Mouse (Mus musculus) c-Kit-positive CD71-negative TER-119-negative erythroid progenitor cells, embryonic 14.5 days (primary cell): ENCODE results near the gene Nav2.
A peak's percentile ranks its signal among the peaks of the same experiment; 100 is the strongest.

Experiments
- DNase-seq: peaks from one replicate; pipeline ENCODE4 v3.0.0-alpha.2; 2013; ENCODE audit warnings: low read depth

The Nav2 gene

DNA sequence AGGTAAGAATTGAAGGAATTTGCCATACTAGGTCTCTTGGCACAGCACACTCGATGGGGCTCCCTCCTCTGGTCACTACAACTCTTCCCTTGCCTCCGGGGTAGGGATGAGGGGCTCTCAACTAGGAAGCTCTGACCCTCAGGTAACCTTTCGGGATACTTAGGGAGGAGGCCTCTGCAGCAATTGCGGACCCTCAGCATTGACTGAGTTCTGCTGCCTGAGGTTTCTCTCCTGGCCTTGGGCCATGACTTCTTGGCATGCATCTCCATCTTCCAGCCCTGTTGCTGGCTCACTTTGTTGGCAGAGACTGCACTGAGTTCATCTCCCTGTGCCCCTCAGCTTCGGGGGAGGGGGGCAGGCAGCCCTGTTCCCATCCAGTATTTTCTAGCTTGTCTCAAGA is 650.4 kb downstream of the Nav2 start:
- DNase-seq = no peak

DNA sequence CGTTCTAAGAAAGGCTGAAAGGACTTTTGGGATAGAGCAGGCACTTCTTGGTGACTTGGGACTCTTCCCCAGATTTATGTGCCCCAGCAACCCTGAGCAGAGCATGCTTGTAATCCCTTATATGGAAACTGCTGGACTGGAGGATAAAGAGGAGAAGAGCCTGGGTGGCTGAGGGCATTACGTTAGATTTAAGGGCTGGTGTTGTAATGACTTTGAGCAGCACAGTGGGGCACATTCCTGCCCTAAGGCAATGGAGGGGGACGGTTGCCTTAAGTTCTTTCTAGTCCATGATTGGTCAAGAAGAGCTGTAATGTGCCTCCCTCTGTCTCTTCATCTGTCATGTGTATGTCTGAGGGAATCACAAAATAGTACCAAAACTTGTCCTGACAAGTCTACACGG is 651.5 kb downstream of the Nav2 start:
- DNase-seq = no peak

DNA sequence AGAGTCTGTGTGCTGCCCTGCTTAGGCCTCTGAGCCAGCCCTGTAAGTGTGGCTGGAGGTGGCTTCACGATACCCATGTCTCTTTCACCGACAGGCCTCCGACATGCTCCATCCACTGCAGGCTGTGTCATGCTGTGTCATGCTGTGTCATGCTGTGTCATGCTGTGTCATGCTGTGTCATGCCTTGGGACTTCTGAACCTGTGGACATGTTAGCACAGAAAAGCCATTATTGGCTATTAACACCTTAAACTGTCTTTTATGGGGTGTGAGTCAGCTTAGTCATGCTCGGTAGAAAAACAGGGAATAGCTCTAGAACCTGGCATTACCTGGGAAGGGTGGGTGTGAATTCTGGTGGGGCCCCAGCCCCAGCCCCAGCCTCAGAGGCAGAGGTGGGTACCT is 653.9 kb downstream of the Nav2 start:
- no peak for DNase-seq

DNA sequence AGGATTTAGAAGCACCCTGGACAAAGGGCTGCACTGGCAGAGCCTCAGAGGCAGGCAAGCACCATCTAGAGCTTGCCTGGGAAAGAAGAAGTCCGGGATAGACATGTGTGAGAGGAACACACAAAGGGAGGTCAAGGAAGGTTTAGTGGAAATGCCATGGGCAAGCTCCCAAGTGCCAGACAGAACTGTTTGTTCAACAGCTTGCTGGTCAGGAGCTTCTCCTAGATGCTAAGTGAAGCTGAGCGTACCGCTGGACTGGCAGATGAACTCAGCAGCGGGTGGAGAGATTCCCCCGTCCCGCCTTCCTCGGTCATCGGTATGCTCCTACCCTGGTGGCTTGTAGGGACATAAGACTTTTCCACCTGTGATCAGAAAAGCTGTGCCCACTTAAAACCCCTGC is 654.3 kb downstream of the Nav2 start:
- no peak for DNase-seq

DNA sequence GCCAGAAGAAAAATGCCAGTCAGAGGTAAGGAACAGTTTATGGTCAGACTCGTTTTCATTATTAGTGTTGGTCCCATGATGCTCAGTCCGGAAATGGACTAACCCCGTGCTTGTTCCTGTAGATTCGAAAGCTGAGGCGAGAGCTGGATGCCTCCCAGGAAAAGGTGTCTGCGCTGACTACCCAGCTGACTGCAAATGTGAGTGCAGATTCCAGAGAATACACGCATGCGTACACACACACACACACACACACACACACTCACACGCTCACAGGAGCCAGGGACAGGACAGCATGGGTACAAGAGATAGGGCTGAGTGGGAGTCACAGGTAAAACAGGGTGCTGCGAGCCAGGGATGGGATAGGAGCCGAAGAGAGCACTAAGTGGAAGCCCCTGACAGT is 656.6 kb downstream of the Nav2 start:
- no peak for DNase-seq

DNA sequence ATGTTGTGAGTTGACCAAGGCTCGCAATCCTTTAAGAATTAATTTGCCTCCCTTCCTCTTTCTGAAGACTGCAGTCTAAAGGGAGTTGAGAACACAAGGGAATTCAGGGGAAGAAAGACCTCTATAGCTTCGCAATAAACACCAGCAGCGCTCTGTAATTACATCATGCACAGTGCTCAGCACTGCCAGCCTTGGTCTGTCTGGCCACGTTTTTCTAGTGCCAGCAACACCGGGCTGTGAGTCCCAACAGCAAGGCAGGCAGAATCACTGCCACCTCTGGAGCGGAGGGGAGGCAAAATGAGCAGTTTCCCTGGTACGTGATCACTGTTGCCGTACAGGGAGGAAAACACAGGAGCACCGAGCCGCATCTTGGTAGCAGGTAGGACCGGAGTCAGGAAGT is 657.3 kb downstream of the Nav2 start:
- DNase-seq = no peak

DNA sequence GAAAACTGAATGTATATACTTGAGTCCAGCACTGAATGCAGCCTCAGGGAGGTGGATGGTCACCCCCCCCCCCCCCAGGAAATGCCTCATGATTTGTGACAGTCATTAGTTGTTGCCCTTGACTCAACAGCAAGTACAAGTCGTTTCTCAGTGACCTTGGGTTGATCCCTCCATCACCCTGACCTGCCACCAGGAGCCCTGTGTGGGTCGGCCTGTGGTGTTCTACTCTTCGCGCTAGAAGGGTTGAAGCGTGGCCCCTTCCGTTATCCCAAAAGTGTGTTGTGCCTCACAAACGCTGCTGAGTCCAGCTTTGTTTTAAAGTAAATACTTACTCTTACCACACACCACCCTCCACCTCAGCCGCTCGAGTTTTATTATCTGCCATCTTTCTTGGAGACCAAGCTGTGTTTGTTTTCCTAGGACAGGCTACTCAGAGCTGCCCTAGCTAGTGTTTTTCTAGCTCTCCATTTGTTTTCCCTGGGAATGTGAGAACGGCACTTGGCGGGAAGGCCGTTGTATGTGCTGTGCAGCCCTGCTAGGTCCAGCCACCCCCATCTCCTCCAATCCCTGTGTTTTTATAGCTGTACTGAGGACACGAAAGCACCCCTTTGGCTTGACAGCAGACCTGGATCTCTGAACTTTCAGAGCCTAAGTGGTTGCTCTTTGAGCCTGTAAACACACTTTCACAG is 659.0 kb downstream of the Nav2 start:
- no peak for DNase-seq

DNA sequence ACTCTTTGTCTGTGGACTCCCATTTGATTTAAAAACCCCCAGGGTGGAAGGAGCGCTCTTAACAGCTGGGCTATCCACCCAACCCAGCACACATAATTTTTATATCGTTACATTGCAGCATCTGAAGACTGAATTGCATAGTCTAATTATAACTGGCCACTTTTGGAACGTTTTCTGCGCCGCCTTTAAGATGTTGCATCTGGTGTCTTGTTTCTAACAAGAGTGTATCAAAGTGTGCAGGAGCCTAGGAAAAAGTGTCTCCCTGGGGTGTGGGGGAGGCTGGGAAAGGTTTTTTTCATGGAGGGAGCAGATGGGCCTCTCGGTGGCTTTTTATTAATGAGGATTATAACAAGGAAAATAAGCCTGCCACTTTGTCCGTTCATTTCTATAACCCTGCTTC is 661.1 kb downstream of the Nav2 start:
- no peak for DNase-seq

DNA sequence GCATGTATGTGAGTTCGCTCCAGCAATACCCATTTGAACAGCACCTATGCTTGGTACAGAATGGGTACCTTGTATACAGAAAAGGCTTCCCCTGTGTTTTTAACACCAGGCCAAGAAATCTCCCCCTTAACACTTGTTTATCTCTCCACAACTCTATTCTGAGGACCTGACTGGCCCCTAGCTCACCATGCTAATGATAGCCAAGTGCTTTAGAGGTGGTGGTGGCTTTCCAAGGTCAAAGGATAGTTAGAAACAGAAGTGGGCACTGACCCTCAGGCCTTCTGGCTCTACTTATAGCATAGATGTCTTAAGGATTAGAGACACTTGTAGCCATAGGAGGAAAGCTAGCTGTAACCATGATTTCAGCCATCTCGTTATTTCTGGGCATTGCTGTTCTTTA is 663.1 kb downstream of the Nav2 start:
- DNase-seq = no peak

DNA sequence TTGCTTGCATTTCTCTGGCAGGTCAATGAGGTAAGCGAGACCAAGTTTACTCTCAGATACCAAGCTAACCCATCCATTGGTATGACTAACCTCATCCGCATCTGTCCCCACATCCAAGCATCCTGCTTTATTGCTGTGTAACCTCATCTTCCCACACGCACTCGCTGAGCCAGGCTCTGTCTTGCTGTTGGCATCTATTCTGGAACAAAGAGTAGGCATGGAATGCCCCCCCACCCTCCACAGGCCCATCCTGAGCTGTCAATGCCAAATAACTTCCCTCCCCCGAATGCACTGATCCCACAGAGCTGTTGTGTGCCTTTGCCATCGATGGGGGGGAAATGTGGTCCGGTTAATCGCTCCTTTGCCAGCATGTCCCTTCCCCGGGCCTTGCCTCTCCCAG is 666.7 kb downstream of the Nav2 start:
- DNase-seq = no peak

DNA sequence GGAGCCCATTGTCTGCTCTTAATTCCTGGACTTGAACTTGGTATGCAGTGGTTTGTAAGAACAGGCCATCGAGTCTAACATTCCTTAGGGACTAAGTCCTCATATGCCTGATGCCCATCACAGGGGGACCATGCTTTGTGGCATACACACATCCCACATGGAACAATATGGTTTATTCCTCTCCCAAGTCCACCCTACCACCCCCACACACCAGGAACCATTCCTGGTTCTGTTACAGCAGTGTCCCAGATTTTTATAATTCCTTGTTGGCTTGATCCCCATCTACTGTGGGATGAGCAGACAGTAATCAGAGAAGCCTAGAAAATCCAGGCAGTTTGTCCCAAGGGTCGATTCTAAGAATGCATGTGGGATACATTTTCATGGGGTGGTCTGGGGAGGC is 668.6 kb downstream of the Nav2 start:
- DNase-seq = no peak

DNA sequence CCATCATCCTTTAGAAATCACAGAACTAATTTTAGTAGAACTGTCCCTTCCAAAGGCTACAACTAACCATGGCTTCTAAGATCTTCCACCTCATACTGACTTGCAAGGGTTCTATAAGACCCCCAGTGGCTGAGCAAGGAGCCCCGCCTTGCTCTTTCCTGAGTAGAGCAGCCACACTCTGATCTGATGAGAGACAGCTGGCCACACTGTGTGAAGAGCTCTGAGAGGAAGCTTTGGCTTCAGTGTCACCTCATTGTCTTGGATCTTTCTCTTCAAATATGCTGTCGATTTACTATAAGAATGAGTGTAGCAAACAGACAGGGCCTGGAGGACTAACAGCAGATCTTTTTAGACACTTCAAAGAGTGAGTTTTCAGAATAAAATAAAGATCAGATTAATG is 673.4 kb downstream of the Nav2 start:
- no peak for DNase-seq

DNA sequence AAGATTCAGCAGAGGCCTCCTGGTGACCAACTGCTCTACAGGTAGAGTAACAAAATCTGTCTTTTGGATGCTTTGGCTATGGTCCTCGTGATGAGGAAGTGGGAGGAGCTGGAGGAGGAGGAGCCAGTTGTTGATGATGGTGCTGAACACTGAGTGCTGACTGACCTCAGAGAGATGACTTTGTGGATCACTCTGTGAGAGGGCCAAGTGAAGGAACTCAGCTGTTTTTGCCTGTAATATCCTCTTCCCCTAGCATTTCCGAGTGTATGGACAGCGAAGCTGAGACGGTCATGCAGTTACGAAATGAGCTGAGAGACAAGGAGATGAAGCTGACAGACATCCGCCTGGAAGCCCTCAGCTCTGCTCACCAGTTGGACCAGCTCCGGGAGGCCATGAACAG is 674.0 kb downstream of the Nav2 start:
- no peak for DNase-seq

DNA sequence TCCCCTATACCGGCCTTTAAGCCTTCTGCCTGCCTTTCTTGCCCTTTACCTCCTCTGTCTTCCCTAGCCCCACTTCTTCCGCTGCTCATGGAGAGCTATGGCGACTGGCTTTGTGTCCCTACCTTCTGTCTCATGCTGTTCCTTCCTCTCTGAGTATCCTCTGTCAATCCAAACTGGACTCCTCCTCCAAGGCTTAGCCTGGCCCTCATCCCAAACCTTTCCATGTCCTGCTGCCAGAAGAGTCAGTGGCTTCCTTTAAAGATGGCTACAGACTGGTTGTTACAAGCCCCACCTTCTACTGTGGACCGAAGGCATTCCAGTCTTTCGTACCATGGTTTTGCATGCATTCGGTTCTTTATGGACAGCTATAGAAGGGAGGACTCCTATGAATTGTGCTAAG is 674.7 kb downstream of the Nav2 start:
- no peak for DNase-seq

DNA sequence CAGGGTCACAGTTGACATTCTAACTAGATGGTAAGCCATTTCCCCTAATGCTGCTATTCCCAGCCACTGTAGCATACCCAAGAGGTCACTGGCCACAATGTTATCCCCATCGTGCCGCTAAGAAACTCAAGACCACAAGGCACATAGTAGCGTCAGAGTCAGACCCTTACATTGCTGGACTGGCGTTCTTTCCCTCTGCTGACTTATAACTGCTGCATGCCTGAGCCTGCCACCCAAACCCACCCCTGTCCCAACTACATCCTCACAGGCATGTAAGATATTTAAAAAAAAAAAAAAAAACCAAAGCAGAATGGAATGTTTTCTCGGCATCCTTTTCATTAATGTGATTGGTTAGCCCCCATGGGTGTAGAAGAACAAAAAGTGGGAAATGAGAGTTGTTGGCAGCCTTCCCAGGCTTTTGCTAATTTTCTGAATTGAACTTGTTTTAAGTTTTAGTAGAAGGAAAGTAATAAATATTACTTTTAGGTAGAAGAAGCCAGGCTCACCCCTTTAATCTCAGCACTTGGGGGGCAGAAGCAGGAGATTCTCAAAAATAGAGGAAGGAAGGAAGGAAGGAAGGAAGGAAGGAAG is 678.1 kb downstream of the Nav2 start:
- no peak for DNase-seq

DNA sequence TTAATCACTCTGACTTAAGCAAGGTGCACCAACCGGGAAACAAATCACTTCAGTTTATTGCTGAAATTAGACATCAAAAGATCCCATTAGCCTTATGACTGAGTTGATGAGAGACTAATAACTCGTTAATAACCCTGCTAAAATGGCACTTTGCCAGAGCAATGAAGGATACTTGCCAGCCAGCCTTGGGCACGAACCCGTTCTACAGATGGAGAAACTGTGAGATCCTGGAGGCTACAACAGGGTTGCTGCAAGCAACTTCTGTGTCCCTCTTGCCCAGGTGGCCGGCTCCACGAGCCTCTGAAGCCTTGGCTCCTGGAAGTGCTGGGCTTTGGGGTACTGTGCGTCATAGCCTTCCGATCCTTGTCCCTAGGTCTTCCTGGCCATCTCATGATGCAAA is 681.1 kb downstream of the Nav2 start:
- no peak for DNase-seq

DNA sequence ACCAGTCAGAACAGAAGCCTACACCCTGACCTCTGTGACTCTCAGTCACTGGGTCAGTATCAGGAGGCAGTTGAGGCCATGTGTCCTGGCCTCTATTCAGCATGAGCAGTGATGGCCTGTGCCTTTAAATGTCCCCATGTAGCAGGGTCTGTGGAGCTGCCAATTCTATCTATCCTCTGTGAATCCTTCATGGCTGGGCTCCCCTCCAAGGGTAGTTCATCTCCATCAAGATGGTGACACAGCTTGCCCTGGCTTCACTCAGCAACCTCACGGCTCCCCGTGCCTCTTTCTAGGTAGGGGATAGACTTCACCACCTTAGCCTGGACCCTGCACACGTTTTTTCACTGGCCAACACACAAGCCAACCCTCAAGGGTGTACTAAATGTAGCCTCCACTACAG is 689.3 kb downstream of the Nav2 start:
- DNase-seq = no peak

DNA sequence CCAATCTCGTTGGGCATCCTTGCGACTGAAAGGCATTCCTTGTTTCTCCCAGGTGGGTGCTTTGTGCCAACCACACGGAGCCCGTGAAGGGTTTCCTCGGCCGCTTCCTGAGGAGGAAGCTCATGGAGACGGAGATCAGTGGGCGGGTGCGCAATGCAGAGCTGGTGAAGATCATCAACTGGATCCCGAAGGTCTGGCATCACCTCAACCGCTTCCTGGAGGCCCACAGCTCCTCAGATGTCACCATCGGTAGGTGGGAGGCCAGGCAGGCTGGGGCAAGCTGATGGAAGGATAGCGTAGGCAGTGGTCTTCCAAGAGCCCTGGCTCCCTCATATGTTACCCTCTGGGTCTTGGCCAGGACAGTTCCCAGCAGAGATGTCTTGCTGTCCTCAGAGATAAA is 689.7 kb downstream of the Nav2 start:
- DNase-seq = no peak

DNA sequence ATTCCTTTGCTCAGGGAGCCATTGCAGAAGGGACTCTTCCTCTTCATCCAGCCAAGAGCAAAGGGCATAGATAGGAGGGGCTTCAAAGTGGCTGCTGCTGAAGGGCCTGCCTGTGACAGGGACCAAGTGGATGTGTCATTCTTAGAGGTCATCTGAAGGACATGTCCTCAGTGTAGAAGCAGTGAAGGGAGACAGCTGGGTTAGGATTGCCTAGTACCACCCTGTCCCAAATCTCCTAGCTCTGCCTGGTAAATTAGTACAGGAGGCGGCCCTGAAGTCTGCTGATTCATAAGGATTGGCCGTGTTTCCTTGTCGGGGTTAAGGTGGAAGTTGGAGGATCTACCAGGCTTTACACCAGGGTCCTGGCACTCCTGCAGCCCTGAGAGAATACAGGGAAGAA is 691.4 kb downstream of the Nav2 start:
- DNase-seq = no peak

DNA sequence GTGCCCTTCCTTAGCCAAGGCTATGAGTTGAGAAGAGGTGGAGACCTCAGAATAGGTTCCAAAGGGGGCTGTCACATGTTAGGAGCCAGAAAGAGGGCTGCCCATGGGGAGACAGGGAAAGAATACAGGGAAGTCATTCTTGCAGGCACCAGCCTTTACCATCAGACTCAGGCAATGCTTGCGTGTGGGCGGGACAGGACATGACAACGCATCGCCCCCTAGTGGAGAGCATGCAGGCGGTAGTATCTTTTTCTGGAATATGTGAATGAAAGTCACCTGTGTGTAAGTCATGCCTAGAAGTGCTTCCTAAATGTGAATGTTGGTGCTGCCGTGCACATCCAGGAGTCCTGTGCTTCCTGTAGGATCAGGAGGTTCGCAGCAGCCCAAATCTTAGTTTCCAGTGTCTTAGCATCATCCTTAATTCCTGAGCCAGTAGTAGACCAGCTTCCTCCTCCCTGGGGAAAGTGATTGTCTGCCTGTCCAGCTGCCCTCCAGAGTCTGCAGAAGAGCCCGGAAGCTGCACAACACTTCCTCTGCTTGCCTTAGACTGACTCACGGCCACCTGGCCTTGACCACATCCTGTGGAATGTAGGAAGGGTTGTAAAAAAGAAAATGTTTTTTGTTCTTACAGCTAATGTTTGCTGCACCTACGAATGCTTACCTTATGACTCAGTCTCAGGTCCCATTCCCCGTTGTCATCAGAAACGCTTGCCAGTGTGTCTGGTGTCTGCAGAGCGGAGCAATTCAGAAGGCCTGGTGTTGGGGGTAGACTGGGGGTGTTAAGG is 692.9 kb downstream of the Nav2 start:
- peak; percentile 46 for DNase-seq

DNA sequence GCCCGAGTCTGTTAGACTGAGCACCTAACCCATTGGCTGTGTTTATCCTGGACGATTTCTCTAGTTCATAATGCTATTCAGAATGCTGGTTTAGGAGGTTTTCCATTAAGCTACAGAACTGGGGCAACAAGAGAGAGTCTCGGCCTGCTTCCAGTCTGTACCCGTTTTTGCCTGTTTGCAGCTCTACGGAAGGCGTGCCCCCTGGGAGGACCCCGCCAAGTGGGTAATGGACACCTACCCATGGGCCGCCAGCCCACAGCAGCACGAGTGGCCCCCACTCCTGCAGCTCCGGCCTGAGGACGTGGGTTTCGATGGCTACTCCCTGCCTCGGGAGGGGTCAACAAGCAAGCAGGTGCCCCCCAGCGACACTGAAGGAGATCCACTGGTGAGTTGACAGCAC is 695.7 kb downstream of the Nav2 start:
- no peak for DNase-seq

DNA sequence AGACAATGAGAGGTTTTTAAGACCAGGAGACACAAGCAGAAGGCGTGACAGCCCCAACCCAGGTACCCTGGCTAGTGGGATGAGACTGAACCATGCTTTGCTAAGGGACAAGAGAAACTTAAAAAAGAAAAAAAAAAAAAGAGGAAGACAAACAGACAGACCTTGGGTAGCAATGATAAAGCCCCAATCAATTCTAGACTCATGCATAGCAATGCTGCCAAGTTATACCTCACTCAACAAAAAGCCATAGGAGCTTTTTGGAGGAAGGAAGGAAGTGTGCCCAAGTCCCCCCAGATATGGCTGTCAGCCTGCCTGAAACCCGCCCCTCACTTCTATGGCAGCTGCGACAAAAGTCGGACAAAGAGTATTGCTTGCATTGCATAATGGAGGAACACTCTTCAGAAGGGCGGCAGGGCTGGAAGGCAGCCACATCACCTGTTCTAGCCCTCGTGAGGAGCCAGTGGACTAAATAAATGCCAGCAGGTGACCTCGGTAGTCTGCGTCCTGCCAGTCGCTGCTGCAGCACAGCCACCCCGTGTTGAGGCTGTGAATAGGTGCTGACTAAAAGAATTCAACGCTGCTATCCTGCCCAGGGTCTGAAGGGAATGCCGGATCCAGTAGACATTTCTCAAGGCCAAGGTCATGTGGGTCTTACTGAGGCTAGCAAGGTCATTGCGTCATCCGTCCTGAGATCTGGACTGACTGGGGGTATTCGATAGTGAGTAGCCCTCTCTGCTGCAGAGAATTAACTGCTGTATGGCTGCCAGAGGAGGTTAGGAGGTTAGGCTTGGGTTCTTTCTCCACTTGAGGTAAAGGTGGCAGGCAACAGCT is 696.7 kb downstream of the Nav2 start:
- DNase-seq = no peak

DNA sequence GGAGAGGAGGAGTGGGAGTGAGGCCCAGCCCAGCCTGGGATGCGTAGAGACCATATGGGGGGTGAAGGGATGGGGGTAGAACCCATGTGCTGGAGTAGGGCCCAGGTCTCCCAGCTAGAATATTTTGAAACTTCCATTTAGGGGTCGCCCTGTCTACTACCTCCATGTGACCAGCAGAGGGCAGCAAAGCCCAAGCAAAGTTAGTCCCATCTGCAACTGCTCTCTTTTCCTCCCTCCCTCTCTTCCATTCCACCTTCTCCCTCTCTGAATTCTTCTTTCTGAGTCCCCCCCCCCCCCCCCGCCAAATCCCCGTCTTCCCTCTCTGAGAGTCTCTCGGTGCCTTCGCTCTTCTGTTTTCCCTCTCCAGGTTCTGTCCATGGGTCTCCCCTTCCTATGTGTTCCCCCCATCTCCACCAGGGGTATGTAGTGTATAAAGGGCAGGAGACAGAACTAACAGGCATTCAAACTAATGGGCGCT is 707.8 kb downstream of the Nav2 start:
- peak; percentile 43 for DNase-seq
